Mouse (Mus musculus) adrenal gland, adult 8-10 months (tissue): ENCODE measurements around the gene Cd274. TPM values are rescaled to one million over a fixed set of nuclear protein-coding genes. Genes with fewer than 3 reads are reported as not detected.

Source experiments
- DNase-seq: peaks from one replicate; pipeline ENCODE4 v3.0.0; 2022
- total RNA-seq, 4 experiments: library from RNA; stranded (reverse); gene quantifications; 2 replicates each; pipeline ENCODE4 v1.2.4; 2022

The Cd274 gene
- total RNA-seq, 4 experiments from 2014 or later = 4.1 to 9.4 (median 7.3) TPM

- no peak for DNase-seq
Observed at GRCm38 (mm10) chr19:29364076-29364475, 3.2 kb upstream of the Cd274 start.

GRCm38 (mm10) chr19:29365105-29365504 lies 2.1 kb upstream of the Cd274 start:
- no peak for DNase-seq

- no peak for DNase-seq
Observed at GRCm38 (mm10) chr19:29366226-29366968, 858 bp upstream of the Cd274 start.

- DNase-seq = no peak
Observed at GRCm38 (mm10) chr19:29368041-29368440, 786 bp downstream of the Cd274 start.

- DNase-seq = peak; percentile 59
Observed at GRCm38 (mm10) chr19:29368671-29369309, 1.5 kb downstream of the Cd274 start.

GRCm38 (mm10) chr19:29370112-29370511 lies 2.9 kb downstream of the Cd274 start:
- DNase-seq = no peak

GRCm38 (mm10) chr19:29370545-29371283 lies 3.5 kb downstream of the Cd274 start:
- DNase-seq = no peak

- DNase-seq = no peak
Observed at GRCm38 (mm10) chr19:29371284-29372081, 4.2 kb downstream of the Cd274 start.

GRCm38 (mm10) chr19:29372138-29372537 lies 4.9 kb downstream of the Cd274 start:
- no peak for DNase-seq

- no peak for DNase-seq
Observed at GRCm38 (mm10) chr19:29372621-29373020, 5.4 kb downstream of the Cd274 start.

GRCm38 (mm10) chr19:29373438-29373837 lies 6.2 kb downstream of the Cd274 start:
- no peak for DNase-seq

- DNase-seq = no peak
Observed at GRCm38 (mm10) chr19:29374947-29375346, 7.7 kb downstream of the Cd274 start.

- no peak for DNase-seq
Observed at GRCm38 (mm10) chr19:29376382-29376781, 9.1 kb downstream of the Cd274 start.

- no peak for DNase-seq
Observed at GRCm38 (mm10) chr19:29379839-29380603, 12.8 kb downstream of the Cd274 start.

- no peak for DNase-seq
Observed at GRCm38 (mm10) chr19:29383368-29383767, 16.1 kb downstream of the Cd274 start.

GRCm38 (mm10) chr19:29384412-29384811 lies 17.2 kb downstream of the Cd274 start:
- DNase-seq = no peak

- no peak for DNase-seq
Observed at GRCm38 (mm10) chr19:29384994-29385393, 17.7 kb downstream of the Cd274 start.

GRCm38 (mm10) chr19:29385822-29386221 lies 18.6 kb downstream of the Cd274 start:
- DNase-seq = no peak

- no peak for DNase-seq
Observed at GRCm38 (mm10) chr19:29388818-29389217, 21.6 kb downstream of the Cd274 start.

GRCm38 (mm10) chr19:29390483-29390882 lies 23.2 kb downstream of the Cd274 start:
- DNase-seq = no peak

- no peak for DNase-seq
Observed at GRCm38 (mm10) chr19:29391279-29391678, 24.0 kb downstream of the Cd274 start.

GRCm38 (mm10) chr19:29393333-29393732 lies 26.1 kb downstream of the Cd274 start:
- DNase-seq = no peak
